Mouse (Mus musculus) C2C12 (cell line): ENCODE measurements around the gene Tram1l1. TPM values are rescaled to one million over a fixed set of nuclear protein-coding genes. Genes with fewer than 3 reads are reported as not detected.
"Not testable (repeated sequence)": the region's sequence is repeated elsewhere in the genome, so short reads cannot be mapped to it uniquely, and the experiment has no call there.

ENCODE experiments used
- H3K27me3 ChIP-seq: one replicate; pipeline ENCODE4 v1.6.1; 2011; ENCODE audit not compliant: control insufficient read depth, insufficient read depth, insufficient read length
- H3K36me3 ChIP-seq: one replicate; pipeline ENCODE4 v1.6.1; 2011; ENCODE audit not compliant: control insufficient read depth, insufficient read depth
- H3K4me3 ChIP-seq: one replicate; pipeline ENCODE4 v1.5.1; 2011; ENCODE audit warnings: mild to moderate bottlenecking, control low read depth; ENCODE audit not compliant: poor library complexity, insufficient read depth, severe bottlenecking
- H3K79me2 ChIP-seq: one replicate; pipeline ENCODE4 v1.6.1; 2011; ENCODE audit not compliant: control insufficient read depth, insufficient read depth
- H3K79me3 ChIP-seq: one replicate; pipeline ENCODE4 v1.6.1; 2011; ENCODE audit warnings: low read depth, control low read depth
- H3ac ChIP-seq: one replicate; pipeline ENCODE3; 2011; ENCODE audit warnings: low read depth; ENCODE audit not compliant: control insufficient read depth, insufficient read length
- CEBPB ChIP-seq: IDR thresholded peaks from one replicate; pipeline ENCODE4 v1.6.1; 2011; ENCODE audit warnings: low read depth, mild to moderate bottlenecking, control low read depth, moderate library complexity
- CTCF ChIP-seq: IDR thresholded peaks from one replicate; pipeline ENCODE4 v1.5.1; 2011; ENCODE audit not compliant: control insufficient read depth, insufficient read depth, insufficient read length
- FOSL1 ChIP-seq: IDR thresholded peaks from one replicate; pipeline ENCODE4 v1.8.0; 2011; ENCODE audit warnings: mild to moderate bottlenecking, low read length; ENCODE audit not compliant: poor library complexity, insufficient read depth, severe bottlenecking
- MAX ChIP-seq: IDR thresholded peaks from one replicate; pipeline ENCODE4 v1.6.1; 2011; ENCODE audit warnings: mild to moderate bottlenecking, control low read depth
- MYOD1 ChIP-seq: IDR thresholded peaks from one replicate; pipeline ENCODE4 v1.6.1; 2011; ENCODE audit warnings: low read depth; ENCODE audit not compliant: control insufficient read depth, insufficient read length
- MYOG ChIP-seq: IDR thresholded peaks from one replicate; pipeline ENCODE4 v1.6.1; 2011; ENCODE audit not compliant: control insufficient read depth, insufficient read length; ENCODE audit errors: extremely low read depth
- USF1 ChIP-seq: IDR thresholded peaks from one replicate; pipeline ENCODE4 v1.6.1; 2011; ENCODE audit warnings: low read depth, mild to moderate bottlenecking, control low read depth, moderate library complexity
- long read RNA-seq, 2 experiments: library from polyadenylated mRNA; unstranded; transcript quantifications; one replicate each; pipeline ENCODE4 v2.0.0; 2019 to 2020
- polyA plus RNA-seq: library from polyadenylated mRNA; unstranded; fragments of >200 nt; fragmentation: generic; extraction: Trizol; gene quantifications from one replicate; pipeline ENCODE4 v1.2.1, GENCODE M21; 2012; ENCODE audit warnings: missing spikeins

Gene Tram1l1
- 4.9 TPM for polyA plus RNA-seq
- long read RNA-seq, experiment 1, partial matches to known transcripts, result 0 of 3 reads
- long read RNA-seq, experiment 1, other reads (novel, unspliced or antisense), result 0 of 3 reads
- long read RNA-seq, experiment 2, transcript Tram1l1-201 (1 exons, 3,889 nt), result major isoform, 22 of 24 reads
- long read RNA-seq, experiment 2, partial matches to known transcripts, result 0 of 24 reads
- long read RNA-seq, experiment 2, other reads (novel, unspliced or antisense), result 2 of 24 reads

- no peaks in the 10 kb centered on the region for H3K79me3 ChIP-seq
Measured at GRCm38 (mm10) chr3:124320821-124321576, at the start of gene Tram1l1. TSS of gene Tram1l1 (plus strand) at chr3:124320855.

GRCm38 (mm10) chr3:124271229-124271628, 49.4 kb upstream of the Tram1l1 start:
- Histone ChIP-seq H3K27me3 (no peaks in the 10 kb centered on the region), H3K79me2 (no peaks in the 10 kb centered on the region), H3K36me3 (no peaks in the 10 kb centered on the region), H3K79me3 (no peaks in the 10 kb centered on the region), H3K4me3 (no peak overlapping the region), H3ac (no peak overlapping the region)
- TF ChIP-seq MYOG (no peak), CTCF (no peak), USF1 (no peak), MAX (no peak), CEBPB (no peak), FOSL1 (no peak), MYOD1 (no peak)

More at GRCm38 (mm10) chr3:124320821-124321576, at the start of gene Tram1l1:
- TF ChIP-seq USF1, result no peak
- TF ChIP-seq MYOD1, result no peak
- no peak for TF ChIP-seq FOSL1
- TF ChIP-seq CTCF, result no peak
- TF ChIP-seq MYOG, result no peak
- no peak for TF ChIP-seq MAX
- TF ChIP-seq CEBPB, result no peak
- Histone ChIP-seq H3K4me3 (peak within 1 kb of the TSS; percentile 41), H3K79me2 (peaks cover 7% of the 10 kb centered on the region), H3K27me3 (no peaks in the 10 kb centered on the region), H3ac (peak within 1 kb of the TSS; percentile 73), H3K36me3 (no peaks in the 10 kb centered on the region)

GRCm38 (mm10) chr3:124271668-124272067, 49.0 kb upstream of the Tram1l1 start:
- TF ChIP-seq FOSL1 (no peak), MYOD1 (no peak), MYOG (no peak)
- Histone ChIP-seq H3K36me3 (no peaks in the 10 kb centered on the region), H3K79me3 (no peaks in the 10 kb centered on the region), H3K27me3 (no peaks in the 10 kb centered on the region), H3K79me2 (no peaks in the 10 kb centered on the region), H3ac (no peak overlapping the region), H3K4me3 (no peak overlapping the region)

- H3K79me2 ChIP-seq, result no peaks in the 10 kb centered on the region
- TF ChIP-seq CTCF, result no peak
- no peak for TF ChIP-seq MYOG
- no peak for TF ChIP-seq MAX
- TF ChIP-seq CEBPB, result no peak
- TF ChIP-seq USF1, result no peak
- H3K36me3 ChIP-seq, result no peaks in the 10 kb centered on the region
- H3K4me3 ChIP-seq, result no peak overlapping the region
- no peak overlapping the region for H3ac ChIP-seq
- no peaks in the 10 kb centered on the region for H3K27me3 ChIP-seq
- H3K79me3 ChIP-seq, result no peaks in the 10 kb centered on the region
Measured at GRCm38 (mm10) chr3:124272465-124273089, 48.1 kb upstream of the Tram1l1 start.

GRCm38 (mm10) chr3:124274928-124275609, 45.6 kb upstream of the Tram1l1 start:
- H3K79me2 ChIP-seq, H3K4me3 ChIP-seq, H3K36me3 ChIP-seq, H3K27me3 ChIP-seq, H3K79me3 ChIP-seq: not testable (repeated sequence)
- TF ChIP-seq CTCF, result peak; percentile 21
- peak overlapping the region; percentile 23 for H3ac ChIP-seq

- H3K79me2 ChIP-seq, H3ac ChIP-seq, H3K36me3 ChIP-seq, H3K79me3 ChIP-seq, H3K4me3 ChIP-seq, H3K27me3 ChIP-seq: not testable (repeated sequence)
Measured at GRCm38 (mm10) chr3:124288936-124289335, 31.7 kb upstream of the Tram1l1 start.
